Mouse (Mus musculus) midbrain, embryonic 16.5 days (tissue): ENCODE data around the gene Dohh. TPM values are rescaled to one million over a fixed set of nuclear protein-coding genes. Genes with fewer than 3 reads are reported as not detected.

Source experiments
- ATAC-seq: fragments of 200-750 bp; cut with Nextera tagmentation; 2 replicates; pipeline ENCODE4 v1.8.0; 2017; ENCODE audit warnings: moderate TSS enrichment
- H3K27ac ChIP-seq: fragments of 300-500 bp; sonication (generic); 2 replicates; pipeline ENCODE4 v1.5.1; 2014; ENCODE audit warnings: mild to moderate bottlenecking, low read length, mixed read lengths
- H3K27me3 ChIP-seq: fragments of 300-500 bp; sonication (generic); 2 replicates; pipeline ENCODE4 v1.6.1; 2014; ENCODE audit warnings: low read depth, low read length, mixed read lengths; ENCODE audit not compliant: control insufficient read depth, insufficient read depth
- H3K36me3 ChIP-seq: fragments of 300-500 bp; sonication (generic); 2 replicates; pipeline ENCODE4 v1.6.1; 2014; ENCODE audit warnings: mild to moderate bottlenecking, low read length, moderate library complexity, mixed read lengths; ENCODE audit not compliant: control insufficient read depth, insufficient read depth
- H3K4me1 ChIP-seq: fragments of 300-500 bp; sonication (generic); 2 replicates; pipeline ENCODE4 v1.6.1; 2014; ENCODE audit warnings: mild to moderate bottlenecking, low read length, mixed read lengths; ENCODE audit not compliant: control insufficient read depth, insufficient read depth
- H3K4me2 ChIP-seq: fragments of 300-500 bp; sonication (generic); 2 replicates; pipeline ENCODE4 v1.6.1; 2014; ENCODE audit warnings: mild to moderate bottlenecking, low read length, mixed read lengths
- H3K4me3 ChIP-seq: fragments of 300-500 bp; sonication (generic); 2 replicates; pipeline ENCODE4 v1.5.1; 2014; ENCODE audit warnings: low read depth, mild to moderate bottlenecking, low read length, moderate library complexity, mixed read lengths
- H3K9ac ChIP-seq: fragments of 300-500 bp; sonication (generic); 2 replicates; pipeline ENCODE4 v1.6.1; 2014; ENCODE audit warnings: low read depth, low read length, mixed read lengths
- H3K9me3 ChIP-seq: fragments of 300-500 bp; sonication (generic); replicated peaks from 2 replicates; pipeline ENCODE4 v1.6.1; 2014; ENCODE audit warnings: mild to moderate bottlenecking, low read length, mixed read lengths; ENCODE audit not compliant: control insufficient read depth, poor library complexity, severe bottlenecking
- WGBS: fragments of 180-500 bp; shearing (Covaris S2); extraction: QIAGEN DNeasy Blood & Tissue Kit; methylation state at CpG from one replicate; pipeline ENCODE4 v1.1.7; 2014; 5-methylcytosine and 5-hydroxymethylcytosine counted together
- polyA plus RNA-seq: library from polyadenylated mRNA; unstranded; fragments of >200 nt; fragmentation: Nextera tagmentation; extraction: Ambion mirVana; gene quantifications from 2 replicates; pipeline ENCODE4 v1.2.1, GENCODE M21; 2015

Dohh gene
- polyA plus RNA-seq: 77.5 and 86.2 TPM in 2 replicates

- Histone ChIP-seq H3K4me2 (peak within 1 kb of the TSS; percentile 98), H3K9me3 (no peaks in the 10 kb centered on the region), H3K4me3 (peak within 1 kb of the TSS; percentile 69), H3K9ac (peak within 1 kb of the TSS; percentile 84), H3K27me3 (no peaks in the 10 kb centered on the region), H3K36me3 (peaks cover 12% of the 10 kb centered on the region), H3K27ac (peak within 1 kb of the TSS; percentile 85), H3K4me1 (peaks cover 17% of the 10 kb centered on the region)
- 7% methylated on average over 53 of the region's 54 CpGs for WGBS
- peak; percentile 95 for ATAC-seq
Measured at GRCm38 (mm10) chr10:81383802-81384604, at the start of gene Dohh, which contains the start of gene Gm48551. Dohh (plus strand) TSS chr10:81384428. Gm48551 (plus strand) TSS chr10:81384466.

GRCm38 (mm10) chr10:81335393-81336340, 48.6 kb upstream of the Dohh start:
- no peaks in the 10 kb centered on the region for H3K9me3 ChIP-seq
- no peak overlapping the region for H3K4me3 ChIP-seq
- no peak overlapping the region for H3K4me2 ChIP-seq
- no peaks in the 10 kb centered on the region for H3K36me3 ChIP-seq
- H3K9ac ChIP-seq: peak overlapping the region; percentile 25; the same call in 1 of the 2 replicates
- H3K4me1 ChIP-seq: no peaks in the 10 kb centered on the region
- 39% methylated on average over 17 of the region's 19 CpGs for WGBS
- no peak for ATAC-seq
- H3K27ac ChIP-seq: no peak overlapping the region
- H3K27me3 ChIP-seq: peaks cover 18% of the 10 kb centered on the region

GRCm38 (mm10) chr10:81336558-81336957, 47.7 kb upstream of the Dohh start:
- WGBS: 96% methylated on average over 4 of the region's 4 CpGs
- Histone ChIP-seq H3K9ac (no peak overlapping the region), H3K27ac (no peak overlapping the region), H3K27me3 (peaks cover 25% of the 10 kb centered on the region), H3K4me2 (no peak overlapping the region), H3K36me3 (no peaks in the 10 kb centered on the region), H3K4me1 (no peaks in the 10 kb centered on the region), H3K9me3 (no peaks in the 10 kb centered on the region), H3K4me3 (no peak overlapping the region)
- ATAC-seq: no peak

GRCm38 (mm10) chr10:81340551-81341332, 43.5 kb upstream of the Dohh start:
- Histone ChIP-seq H3K4me1 (peaks cover 6% of the 10 kb centered on the region), H3K4me2 (no peak overlapping the region), H3K27me3 (peaks cover 38% of the 10 kb centered on the region), H3K27ac (no peak overlapping the region), H3K4me3 (no peak overlapping the region), H3K9me3 (no peaks in the 10 kb centered on the region), H3K36me3 (no peaks in the 10 kb centered on the region), H3K9ac (no peak overlapping the region)
- ATAC-seq: no peak
- 37% methylated on average over 17 of the region's 17 CpGs for WGBS

- 40% methylated on average over 16 of the region's 16 CpGs for WGBS
Measured at GRCm38 (mm10) chr10:81341333-81341949, 42.8 kb upstream of the Dohh start.

GRCm38 (mm10) chr10:81342686-81343505, 41.3 kb upstream of the Dohh start, which contains the start of gene Gipc3:
Gipc3 (minus strand) TSS chr10:81343266.
- no peaks in the 10 kb centered on the region for H3K9me3 ChIP-seq
- peak within 1 kb of the TSS; percentile 63 for H3K9ac ChIP-seq
- H3K36me3 ChIP-seq: no peaks in the 10 kb centered on the region
- peak within 1 kb of the TSS; percentile 43 for H3K4me3 ChIP-seq
- H3K27me3 ChIP-seq: peaks cover 38% of the 10 kb centered on the region
- peak within 1 kb of the TSS; percentile 71 for H3K4me2 ChIP-seq
- no peak within 1 kb of the TSS for H3K27ac ChIP-seq
- no peak for ATAC-seq
- peaks cover 15% of the 10 kb centered on the region for H3K4me1 ChIP-seq
- 4% methylated on average over 64 of the region's 67 CpGs for WGBS

More at GRCm38 (mm10) chr10:81341333-81341949, 42.8 kb upstream of the Dohh start:
- no peaks in the 10 kb centered on the region for H3K9me3 ChIP-seq
- ATAC-seq: no peak
- H3K27me3 ChIP-seq: peaks cover 38% of the 10 kb centered on the region
- H3K4me3 ChIP-seq: no peak overlapping the region
- H3K4me1 ChIP-seq: peaks cover 8% of the 10 kb centered on the region
- no peak overlapping the region for H3K4me2 ChIP-seq
- H3K27ac ChIP-seq: no peak overlapping the region
- no peak overlapping the region for H3K9ac ChIP-seq
- H3K36me3 ChIP-seq: no peaks in the 10 kb centered on the region

GRCm38 (mm10) chr10:81344421-81345161, 39.6 kb upstream of the Dohh start:
- peaks cover 38% of the 10 kb centered on the region for H3K27me3 ChIP-seq
- H3K4me2 ChIP-seq: no peak overlapping the region
- H3K27ac ChIP-seq: no peak overlapping the region
- H3K9ac ChIP-seq: no peak overlapping the region
- WGBS: 58% methylated on average over 8 of the region's 8 CpGs
- H3K4me3 ChIP-seq: no peak overlapping the region
- H3K36me3 ChIP-seq: no peaks in the 10 kb centered on the region
- H3K9me3 ChIP-seq: no peaks in the 10 kb centered on the region
- H3K4me1 ChIP-seq: peaks cover 15% of the 10 kb centered on the region
- no peak for ATAC-seq
